Mouse (Mus musculus) urinary bladder, adult 18-20 months (tissue): ENCODE results near the gene Ncs1.

Source experiments
- DNase-seq, 2 experiments: peaks; one replicate each; pipeline ENCODE4 v3.0.0; 2022; ENCODE audit warnings: low spot score in 2 of 2, mixed read lengths in 2 of 2

Gene Ncs1

DNA sequence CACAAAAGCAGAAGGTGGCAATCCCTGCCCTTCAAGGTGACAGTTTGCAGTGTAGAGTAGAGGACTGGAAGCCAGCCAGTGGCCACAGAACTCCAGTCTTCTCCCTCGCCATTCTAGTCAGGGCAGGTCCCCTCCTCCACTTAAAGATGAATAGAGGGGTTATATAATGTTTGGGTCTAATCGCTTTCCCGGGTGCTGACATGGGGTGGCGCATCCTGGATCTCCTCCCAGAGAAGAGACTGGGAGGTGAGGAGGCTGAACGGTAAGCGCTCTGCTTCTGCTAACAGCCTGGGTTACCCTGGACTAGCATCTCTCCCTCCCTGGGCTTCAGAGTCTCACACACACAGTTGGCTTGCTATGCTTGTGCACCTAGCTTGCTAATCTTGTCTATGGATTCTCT is 32.2 kb downstream of the Ncs1 start:
- DNase-seq, result no peak

DNA sequence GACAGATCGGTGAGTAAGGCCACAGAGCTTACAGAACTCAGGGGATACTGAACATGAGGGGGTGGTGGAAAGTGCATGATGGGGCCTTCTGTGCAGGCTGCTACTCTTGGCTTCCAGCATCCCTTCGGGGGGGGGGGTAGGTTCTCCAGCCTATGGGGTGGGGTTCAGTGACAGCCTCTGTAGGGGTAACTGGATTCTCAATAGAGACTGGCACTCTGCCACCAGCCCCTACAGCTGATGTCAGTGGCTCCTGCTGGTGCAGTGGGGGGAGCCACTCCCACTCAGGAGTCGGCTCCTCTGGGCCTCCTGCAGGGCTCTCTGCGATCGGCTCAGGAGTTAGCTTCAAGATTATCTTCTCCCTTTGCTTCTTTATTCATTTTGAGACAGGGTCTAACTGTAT is 32.9 kb downstream of the Ncs1 start:
- DNase-seq, result no peak

DNA sequence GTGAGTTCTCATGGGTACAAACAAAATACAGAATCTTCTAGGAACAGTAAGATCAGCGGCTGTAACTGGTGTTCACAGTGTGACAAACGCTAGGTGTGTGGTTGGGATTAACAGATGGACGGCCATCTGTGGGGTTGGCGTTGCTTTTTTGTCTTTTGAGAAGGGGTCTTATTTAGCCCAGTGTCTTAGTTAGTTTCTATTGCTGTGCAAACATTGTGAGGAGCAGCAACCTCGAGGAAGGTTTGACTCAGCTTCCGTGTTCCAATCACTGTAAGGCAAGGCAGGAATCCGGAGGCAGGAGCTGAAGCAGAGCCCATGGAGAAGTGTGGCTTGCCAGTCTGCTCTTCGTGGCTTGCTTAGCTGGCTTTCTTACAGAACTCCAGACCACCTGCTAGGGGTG is 35.5 kb downstream of the Ncs1 start:
- DNase-seq, result no peak

DNA sequence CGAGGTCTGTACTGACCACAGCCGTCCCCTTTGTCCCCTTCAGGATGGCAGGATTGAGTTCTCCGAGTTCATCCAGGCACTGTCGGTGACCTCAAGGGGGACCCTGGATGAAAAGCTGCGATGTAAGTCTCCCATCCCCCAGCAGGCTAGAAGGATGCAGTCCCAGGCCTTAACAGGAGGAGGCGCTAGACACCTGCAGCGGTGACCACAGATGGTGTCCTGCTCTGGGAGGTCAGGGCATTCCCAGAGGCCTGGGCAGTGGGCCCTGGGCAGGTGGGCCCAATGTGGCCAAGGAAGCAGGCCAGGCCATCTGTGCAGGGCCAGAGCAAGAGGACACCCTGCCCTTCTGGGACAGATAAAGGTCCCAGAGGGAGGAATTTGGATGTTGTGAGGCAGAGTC is 36.6 kb downstream of the Ncs1 start:
- no peak for DNase-seq

DNA sequence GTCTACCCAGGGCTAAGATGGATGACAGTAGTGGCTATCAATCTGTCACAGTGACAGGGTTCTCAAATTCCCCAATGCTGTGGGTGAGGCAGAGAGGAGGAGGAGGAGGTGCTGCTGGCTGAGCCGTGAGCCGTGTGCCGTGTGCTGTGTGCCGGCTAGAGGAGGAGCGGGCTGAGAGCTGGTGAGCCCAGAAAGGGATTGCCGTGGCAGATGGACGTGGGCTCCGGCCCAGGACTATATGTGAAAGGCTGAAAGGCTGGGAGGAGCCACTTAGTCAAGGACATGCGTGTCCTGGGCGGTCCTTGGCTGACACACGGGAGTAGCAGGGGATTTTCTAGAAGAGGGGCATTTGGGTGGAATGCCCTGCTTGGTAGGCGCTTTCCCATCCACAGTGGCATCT is 37.3 kb downstream of the Ncs1 start:
- no peak for DNase-seq

DNA sequence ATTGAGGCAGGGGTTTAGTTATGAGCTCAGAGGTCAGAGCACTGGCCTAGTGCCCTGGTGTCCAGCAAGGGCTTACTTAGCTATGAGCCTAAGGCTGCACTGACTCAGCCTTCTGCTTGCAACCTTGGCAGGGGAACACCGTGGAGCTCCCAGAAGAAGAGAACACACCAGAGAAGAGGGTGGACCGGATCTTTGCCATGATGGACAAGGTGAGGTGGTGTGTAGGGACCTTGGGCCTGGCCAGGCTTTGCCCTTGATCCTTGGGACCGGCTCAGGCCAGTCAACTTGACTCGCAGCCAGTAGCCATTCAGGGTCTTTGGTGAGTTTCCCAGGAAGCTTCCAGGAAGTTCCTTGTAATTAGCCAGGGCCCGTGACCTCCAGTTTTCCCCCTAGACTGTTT is 38.9 kb downstream of the Ncs1 start:
- DNase-seq, result no peak

DNA sequence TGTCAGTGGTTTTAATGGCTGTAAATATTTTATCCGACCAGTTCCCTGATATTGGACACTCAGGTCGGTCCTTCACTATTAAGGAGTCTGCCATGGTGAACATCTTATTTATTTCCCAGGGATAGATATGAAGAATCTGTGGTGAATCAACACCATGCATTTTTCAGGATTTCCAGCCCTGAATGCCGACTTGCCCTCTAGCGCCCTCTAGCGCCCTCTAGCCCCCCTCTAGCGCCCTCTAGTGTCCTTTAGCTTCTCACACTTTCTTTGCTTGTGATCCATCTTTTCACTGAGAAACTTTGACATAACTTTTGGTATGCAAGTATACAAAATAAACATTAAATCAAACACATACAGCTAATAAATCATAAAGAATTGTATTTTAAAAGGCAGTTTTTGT is 45.8 kb downstream of the Ncs1 start:
- DNase-seq, result peak; percentile 25 to 28

DNA sequence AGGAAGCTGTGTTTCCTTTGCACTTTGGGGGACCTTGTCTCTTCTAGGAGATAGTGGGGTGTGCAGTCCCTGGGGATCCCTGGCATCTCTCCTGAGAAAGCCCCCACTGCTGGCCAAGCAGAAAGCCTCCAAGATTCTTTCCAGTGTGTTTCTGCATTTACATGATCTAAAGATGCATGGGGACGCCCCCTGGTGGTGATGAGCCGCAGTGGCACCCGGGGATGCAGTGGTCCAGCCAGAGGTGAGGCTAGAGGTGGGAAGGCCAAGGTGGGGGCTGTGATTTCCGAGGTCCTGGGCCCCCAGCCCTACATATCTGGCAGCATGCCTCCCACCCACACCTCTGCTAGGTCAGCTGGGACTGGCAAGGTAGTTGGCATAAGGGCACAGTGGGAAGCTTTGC is 49.4 kb downstream of the Ncs1 start:
- DNase-seq, result peak; percentile 35 to 67

DNA sequence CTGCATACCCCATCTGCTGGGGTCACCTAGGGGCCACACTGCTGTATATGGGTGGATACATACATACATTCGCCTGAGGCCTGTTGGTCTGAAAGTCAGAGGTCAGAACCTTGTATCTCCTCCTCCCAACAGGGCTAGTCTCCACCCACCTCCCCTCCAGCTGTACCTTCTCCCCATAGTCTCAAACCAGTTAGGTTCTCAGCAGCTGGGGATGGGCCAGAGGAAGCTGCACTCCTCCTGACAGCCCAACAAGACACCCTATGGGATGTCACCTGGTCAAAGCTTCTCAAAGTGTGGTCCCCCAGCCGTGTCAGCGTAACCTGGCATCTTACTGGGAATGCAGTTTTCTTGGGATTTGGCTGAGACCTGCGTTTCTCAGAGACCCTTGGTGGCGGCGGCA is 50.8 kb downstream of the Ncs1 start:
- DNase-seq, result no peak

DNA sequence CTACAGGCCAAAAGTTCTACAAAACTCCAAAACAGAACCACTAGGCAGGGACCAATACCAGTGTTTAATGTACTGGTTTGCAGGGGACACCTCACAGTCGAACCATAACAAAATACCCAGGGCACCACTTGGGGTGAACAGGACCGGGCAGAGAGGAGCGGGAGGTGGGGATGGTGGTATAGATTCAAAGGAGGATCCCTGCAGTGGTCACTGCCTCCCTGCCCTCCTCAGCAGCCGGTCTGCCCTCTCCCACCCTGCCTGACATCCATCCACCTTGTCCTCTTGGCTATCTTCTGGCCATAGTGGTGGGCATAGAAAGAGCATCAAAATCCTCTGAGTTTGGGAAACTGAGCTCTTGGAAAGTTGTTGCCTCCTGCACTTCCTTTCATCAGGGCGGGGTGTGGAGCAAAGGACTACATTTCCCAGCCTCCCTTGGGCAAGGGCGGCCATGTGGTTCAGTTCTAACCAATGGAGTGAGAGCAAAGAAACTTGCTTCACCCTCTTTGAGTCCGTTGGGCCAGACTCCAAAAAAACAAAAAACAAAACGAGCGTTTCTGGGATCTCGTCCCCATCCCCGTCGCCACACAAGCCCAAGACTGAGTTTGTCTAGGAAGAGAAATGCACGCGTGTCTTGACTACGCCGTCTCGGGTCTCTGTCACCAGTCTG is 52.1 kb downstream of the Ncs1 start:
- DNase-seq, result peak; percentile 25 to 37

DNA sequence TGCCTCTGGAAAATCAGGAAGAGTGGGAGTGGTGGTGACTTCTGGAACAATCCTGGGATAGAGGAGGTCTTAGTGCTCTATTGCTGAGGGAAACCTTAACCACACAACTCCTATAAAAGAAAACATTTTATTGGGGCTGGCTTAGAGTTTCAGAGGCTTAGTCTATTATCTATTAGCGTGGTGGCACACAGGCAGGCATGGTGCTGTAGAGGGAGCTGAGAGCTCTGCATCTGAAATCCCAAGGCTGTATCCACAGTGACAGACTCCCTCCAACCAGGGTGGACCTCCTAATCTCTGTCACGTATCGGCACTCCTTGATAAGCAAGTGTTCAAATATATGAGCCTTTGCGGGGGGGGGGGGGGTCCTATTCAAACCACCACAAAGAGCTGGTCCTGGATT is 53.2 kb downstream of the Ncs1 start:
- no peak for DNase-seq

DNA sequence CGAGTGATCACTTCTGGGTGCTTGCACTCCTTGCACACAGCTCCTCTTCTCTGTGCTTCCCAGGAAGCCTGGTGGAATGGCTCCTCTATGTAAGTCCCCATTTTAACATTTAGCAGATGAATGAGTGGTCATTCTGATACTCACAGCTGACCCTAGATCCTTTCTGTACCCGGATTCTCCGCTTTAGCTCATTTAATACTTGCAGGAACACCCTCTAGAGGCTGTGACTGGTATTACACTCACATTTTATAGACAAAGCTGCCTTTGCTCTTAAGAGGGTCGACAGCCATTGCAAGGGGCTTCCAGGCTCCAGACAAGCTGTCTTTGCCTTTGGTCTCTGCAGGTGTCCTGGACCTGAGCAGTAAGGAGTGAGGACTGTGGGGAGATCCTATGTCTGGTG is 53.6 kb downstream of the Ncs1 start:
- DNase-seq, result no peak

DNA sequence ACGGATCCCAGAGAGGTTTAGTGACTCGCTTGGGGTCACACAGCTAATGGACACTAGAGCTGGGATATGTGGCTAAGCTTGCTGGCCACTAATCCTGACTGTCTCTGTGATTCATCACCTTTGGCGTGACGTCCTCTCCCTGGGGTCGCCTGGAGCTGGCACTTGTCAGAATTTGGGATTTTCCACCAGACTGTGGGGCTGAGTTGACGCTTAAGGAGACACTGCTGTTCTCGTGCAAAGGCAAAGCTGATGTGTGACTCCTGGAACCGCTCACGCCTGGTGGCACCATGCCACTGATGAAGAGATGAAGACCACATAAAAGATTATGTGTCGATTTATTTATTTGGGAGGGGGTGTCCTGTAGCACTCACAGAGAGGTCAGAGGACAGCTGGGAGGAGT is 54.4 kb downstream of the Ncs1 start:
- no peak for DNase-seq

DNA sequence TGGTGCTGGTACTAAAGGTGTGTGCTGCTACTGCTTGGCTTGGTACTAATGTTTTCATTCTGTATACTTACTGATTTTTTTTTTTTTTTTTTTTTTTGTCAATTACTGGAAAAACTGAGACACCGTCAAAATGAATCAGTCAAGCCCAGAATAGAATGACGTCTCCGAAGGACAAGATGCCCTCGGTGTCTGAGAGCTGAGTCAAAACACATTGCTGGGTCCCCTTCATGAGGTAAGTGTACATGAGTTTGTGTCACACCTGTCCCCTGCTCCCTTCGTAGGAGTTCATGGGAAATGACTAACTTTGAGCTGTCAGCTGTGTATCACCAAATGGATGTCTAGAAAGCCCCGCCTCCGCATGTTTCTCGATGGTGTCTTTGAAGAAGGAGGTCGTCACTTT is 57.6 kb downstream of the Ncs1 start:
- DNase-seq, result no peak

DNA sequence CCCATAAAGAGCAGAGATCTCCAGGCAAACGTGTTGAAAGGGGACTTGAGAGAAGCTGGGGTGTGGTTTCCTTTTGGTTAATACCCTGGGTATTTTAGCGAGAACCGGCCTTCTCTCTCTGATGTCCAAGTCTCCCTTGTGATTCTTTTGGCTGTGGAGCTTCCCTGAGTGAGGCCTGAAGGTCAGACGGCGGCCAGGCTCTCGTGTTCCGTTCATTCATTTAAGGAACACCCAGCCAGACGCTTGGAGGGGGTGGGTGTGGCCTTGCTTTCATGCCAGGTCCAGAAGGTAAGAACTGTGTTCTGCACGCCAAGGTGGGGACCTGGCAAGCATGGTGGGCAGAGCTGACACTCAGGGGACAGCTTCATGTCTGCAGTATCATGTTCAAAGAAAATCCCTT is 58.6 kb downstream of the Ncs1 start:
- DNase-seq, result no peak

DNA sequence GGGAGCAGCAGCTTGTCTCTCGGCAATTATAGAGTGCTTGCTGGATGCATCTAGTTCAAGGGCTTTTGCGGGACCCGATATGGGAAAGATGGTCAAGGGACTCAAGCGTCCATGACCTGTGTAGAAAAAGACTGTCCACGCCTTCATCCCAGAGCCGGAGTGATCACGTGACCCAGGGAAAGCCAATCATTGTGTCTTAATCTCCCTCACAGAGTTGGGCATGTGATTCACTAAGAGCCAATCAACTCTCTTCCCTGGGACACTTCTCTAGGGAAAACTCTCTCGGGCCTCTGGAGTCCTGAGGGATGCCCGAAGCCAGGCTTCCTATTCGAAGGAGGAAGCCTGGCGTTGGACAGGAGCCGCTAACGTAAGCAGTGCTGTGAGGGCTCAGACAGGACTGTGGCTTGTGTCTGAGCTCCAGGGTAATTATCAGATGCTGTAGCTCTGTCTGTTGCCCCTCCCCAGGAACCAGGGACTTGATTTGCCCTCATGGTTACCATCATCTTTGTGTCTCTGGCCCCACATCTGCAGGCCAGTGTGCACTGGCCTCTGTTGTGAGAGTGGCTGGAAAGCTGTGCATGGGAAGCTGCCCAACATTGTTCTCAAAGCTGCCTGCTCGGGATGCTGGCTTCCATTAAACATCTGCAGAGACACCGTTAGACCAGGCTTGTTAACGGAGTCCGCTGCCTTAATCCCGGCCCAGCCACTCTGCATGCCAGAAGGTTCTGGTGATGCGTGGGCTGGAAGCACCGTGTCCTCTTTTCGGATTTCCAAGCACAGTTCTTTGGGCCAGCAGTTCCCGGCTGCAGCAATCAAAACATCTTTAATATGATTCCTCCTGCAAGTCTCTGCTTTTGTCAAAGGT is 59.4 kb downstream of the Ncs1 start:
- no peak for DNase-seq

DNA sequence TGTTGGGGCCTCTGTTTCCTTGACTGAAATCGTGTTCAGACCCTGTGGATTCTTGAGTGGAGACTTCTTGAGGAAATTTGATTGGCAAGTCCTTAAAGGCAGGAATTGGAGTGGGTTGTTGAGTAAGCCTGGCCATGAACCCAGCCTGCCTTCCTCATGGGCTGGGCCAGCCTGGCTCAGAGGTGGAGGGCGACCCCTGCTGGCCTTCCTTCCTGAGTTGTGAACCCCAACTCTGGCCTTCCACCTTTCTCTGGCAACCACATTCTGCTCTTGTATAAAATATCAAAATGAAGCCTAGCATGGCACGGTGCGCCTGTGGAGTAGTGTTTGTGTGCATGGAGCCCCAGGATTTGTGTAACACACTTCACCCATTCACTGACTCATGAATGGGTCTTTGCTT is 60.1 kb downstream of the Ncs1 start:
- no peak for DNase-seq

DNA sequence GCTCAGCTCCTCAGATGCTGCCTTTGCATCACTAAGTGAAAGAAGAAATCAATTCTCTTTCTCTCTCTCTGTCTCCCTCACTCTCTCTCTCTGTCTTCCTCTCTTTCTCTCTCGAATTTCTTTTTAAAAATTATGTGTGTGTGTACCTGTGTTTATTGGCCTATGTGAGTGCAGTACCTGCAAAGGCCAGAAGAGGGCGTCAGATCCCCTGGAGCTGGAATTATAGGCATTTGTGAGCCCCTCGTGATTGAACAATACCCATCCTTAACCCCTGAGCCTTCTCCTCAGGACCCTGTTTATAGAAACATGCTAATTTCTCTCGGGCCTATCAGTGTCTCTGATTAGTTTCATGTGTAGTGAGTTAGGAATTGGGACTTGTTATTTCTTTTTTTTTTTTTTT is 62.6 kb downstream of the Ncs1 start:
- DNase-seq, result no peak

DNA sequence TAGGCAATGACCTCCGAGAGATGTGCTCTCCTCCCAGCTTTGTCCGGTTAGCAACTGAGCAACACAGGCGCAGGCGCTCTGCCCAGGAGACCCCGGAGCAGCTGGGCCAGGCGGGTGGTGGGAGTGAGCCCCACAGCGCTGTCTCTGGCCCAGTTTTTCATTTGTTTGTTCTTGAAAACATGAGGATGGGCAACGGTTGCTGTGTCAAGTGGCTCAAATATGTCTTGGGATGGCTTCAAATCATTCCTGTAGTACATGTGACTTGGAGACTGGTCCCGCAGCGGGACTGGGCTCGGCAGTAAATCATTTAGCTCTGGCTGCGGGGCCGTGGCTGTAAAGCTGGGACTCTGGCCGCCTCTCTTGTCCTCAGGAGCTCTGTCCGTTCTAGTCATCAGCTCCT is 63.9 kb downstream of the Ncs1 start:
- DNase-seq, result no peak

DNA sequence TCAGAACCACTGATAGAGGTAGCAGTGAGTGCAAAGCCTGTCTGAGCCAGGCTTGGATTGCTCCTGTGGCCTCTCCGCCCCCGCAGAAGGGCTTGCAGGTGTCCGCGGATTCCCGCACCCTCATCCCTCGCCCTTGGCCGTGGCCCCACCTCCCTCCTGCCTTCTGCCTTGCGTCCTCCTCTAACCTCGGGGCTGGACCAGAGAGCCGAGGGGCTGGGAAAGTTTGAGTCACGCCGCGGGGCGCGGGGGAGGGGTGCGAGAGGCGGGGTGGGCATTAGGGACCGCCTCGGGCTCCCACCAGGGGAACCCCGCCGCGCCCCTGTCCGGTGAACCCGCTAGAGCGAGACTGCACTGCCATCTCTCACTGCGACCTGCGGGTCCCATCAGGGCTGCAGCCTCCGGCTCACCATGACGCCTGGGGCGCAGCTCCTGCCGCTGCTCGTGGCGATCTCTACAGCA is 68.4 kb downstream of the Ncs1 start, which contains the start of gene Hmcn2:
TSS of gene Hmcn2 (plus strand) at position 409 of the 459 bp plus-strand sequence.
- DNase-seq, result no peak

DNA sequence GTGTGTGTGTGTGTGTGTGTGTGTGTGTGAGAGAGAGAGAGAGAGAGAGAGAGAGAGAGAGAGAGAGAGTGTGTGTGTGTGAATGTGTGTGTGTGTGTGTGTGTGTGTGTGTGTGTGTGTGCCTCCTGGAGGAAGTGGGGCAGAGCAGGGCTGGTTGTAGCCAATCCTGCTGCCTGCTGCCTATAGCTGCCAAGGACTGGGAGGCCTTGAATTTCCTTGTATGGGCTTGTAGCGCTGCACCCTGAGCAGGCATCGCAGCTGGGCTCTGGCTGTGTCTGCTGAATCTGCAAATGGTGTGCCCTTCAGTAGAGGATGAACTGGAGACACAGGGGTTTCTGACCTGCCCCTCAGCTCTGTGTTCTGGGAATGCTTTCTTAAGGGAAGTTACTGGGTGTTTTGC is 72.5 kb downstream of the Ncs1 start:
- no peak for DNase-seq

DNA sequence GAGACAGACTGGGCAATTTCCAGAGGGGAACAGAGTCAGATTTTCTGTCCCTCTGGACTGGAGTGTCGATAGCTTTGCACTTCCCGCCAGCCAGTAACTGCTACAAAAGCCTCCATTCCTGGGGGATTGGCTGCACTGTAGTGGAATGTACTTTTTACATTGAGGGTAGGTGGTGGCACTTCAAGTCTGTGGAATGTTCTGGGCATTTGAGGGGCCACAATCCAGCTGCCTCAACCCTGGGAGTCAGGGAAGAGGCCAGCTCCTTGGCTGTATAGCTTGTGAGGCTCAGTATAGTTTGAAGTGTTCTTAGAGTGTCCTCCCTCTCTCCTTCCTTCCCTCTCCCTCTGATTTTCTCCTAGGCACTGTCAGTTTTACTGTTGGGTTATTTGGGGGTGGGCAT is 73.6 kb downstream of the Ncs1 start:
- no peak for DNase-seq

DNA sequence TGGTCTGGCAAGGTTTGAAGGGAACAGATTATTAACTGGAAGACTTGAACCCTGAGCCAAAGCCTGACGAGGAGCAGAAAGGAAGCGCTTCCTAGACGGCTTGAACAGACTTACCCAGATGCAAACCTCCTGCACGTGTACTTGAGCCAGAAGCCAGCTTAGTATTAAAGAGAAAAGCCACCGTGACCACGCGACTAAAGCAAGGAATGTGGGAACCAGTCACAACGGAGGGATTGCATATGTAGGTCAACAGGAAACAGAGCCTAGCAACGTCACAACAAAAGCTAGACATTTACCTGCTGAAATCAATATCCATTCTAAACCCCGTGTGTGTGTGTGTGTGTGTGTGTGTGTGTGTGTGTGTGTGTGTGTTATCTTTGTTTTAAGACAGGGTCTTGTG is 81.6 kb downstream of the Ncs1 start:
- DNase-seq, result no peak
